Mouse (Mus musculus): Measurements from ENCODE around the gene Nkrf.
"Not testable (repeated sequence)": the region's sequence is repeated elsewhere in the genome, so short reads cannot be mapped to it uniquely, and the experiment has no call there.

Nkrf gene

DNA sequence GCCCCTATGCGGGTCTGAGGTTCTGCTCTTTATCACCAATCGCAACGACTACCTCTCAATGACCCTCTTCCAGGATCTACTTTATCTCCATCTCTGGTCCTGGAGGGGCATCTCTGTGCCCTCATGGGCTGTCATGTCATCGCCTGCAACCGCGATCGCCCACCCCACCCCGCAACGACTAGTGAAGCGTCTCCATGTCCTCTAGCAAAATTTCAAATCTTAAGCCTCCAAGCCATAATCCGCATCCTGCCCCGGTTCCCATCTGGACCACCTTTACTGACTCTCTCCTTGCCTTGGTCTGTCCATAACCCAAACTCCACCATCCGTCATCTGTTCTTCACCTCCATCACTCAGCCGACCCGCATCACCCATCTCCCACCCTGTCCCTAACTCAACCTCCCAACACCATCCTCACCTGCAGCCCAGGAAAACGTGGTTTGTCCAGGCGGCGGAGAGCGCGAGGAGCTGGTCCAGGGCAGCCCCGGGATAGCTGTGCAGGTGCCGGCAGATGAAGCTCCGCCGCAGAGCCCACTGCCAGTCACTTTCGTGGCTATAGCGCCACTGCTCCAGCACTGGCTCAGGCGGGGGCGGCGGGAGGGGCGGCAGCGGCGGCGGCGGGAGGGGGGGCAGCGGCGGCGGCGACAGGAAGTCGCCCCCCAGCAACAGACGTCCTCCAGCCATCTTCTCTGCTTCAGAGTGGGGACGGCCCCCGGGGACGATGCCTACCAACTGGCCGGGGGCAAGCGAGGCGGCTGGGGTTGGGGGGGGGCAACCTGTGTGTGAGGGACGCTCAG, at the start of gene Nkrf:
Gene Nkrf (minus strand): TSS at position 579 of the 794 bp plus-strand sequence.
- peak in 1 of 2 experiments; percentile 6 for DNase-seq (ENCODE audit: low spot score in 2 of 2)

DNA sequence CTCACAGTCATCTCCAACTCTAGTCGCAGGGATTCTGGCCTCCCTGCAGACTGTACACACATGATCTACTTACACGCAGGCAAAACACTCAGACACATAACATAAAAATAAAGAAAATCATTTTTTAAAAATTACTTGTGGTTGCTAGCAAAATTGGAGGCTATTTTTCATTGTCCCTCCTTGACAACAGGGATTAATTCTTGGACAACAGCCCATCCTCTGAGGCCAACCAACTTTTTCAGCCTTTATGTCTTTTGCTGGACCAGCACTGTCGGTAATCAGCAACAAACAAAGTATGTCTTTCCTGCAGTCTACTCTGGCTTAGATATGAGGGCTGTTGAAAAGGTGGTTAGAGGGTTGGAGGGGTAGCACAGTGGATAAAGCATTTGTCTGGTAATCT, 38.4 kb upstream of the Nkrf start:
- no peak for DNase-seq (ENCODE audit: low spot score in 2 of 2)

DNA sequence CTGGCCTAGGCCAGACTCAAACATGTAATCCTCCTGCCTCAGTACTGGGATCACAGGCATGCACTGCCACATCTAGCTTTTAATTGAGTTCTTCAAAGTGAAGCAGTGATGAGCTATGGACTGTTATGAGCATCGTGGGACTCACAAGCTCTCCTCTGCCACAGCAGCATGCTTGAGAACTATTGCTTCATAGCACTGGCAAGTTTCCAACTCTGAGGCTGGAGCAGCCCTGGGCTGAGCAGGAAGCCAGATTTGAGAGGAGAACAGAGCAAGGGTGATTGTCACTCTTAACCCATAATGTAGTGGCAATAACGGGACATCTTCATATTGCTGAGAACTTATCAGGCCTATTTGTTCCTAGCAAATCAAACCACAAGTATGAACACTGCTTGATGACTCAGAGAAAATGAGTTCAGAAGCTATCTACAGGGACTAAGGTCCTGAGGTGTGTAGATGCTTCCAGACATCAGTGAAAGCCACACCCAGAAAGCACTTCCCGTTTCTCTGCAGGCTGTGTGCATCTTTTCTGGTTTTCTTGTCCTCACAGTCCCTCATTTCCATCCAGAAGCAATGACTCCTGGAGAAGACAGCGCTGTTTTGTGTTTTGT, 37.2 kb upstream of the Nkrf start:
- DNase-seq (ENCODE audit: low spot score in 2 of 2) = peak; percentile 43 to 72

DNA sequence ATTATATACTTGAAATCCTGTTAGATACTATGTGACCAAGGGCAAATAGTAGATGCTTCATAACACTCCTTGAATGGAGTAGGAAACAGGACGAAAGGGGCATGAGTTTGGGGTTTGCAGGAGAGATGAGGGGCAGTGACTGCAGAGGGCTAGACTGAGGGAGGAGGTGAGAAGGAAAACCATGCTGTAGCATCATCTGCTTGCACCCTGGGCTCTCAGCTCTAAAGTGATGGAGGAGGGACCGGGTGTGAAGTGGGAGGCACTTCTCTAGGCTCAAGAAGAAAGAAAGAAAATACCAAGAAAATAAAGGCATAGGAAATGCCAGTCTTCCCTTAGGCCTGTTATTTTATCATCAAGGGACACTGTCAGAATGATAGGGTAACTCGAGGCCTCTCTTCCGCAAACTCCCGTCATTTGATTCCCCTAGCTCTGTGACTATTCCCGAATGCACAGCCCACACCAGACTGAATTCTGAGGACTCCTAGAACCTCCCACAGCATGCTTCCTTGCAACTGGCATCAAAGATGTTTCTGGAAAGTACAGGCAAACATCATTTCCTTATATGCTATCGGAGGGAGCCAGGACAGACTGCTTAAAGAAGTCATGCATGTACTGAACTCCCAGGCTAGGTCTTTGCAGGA, 32.7 kb upstream of the Nkrf start:
- no peak for DNase-seq (ENCODE audit: low spot score in 2 of 2)

DNA sequence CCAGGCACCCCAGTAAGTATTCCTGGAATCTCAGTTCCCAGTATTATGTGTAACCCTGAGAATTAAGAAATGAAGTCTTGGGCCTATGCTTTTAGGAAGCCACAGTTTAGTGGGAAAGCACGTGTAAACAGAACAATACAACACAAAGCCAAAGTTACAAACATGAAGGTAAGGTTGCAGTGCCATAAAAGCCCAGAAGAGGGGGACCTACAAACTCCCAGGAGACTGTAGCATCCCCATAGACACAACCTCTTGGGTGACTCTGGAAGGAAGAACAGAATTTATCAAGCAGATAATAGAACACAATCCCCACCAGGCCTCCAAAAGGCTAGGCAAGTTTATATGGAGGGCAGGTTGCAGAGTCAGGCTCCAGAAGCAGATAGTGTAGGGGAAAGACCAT, 27.9 kb upstream of the Nkrf start:
- DNase-seq (ENCODE audit: low spot score in 2 of 2) = no peak

DNA sequence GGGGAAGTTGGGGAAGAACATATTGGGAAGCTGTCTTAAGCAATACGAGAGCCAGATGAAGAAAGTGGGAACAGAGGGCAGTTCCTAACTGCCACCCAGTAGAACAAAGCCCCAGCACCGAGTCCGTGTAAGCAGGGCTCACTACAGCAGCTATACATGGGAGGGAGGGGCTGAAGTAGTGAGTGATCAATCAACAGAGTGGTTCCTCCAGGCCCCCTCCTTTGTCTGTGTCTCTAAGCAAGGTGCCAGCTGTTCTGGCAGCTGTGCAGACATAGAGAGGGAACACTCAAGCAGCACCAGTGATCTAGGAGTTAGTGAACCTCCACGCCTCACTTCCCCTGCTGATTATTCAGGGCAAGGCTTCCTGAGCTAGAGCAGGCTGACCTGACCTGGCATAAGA, 27.0 kb upstream of the Nkrf start:
- DNase-seq (ENCODE audit: low spot score in 2 of 2) = no peak

DNA sequence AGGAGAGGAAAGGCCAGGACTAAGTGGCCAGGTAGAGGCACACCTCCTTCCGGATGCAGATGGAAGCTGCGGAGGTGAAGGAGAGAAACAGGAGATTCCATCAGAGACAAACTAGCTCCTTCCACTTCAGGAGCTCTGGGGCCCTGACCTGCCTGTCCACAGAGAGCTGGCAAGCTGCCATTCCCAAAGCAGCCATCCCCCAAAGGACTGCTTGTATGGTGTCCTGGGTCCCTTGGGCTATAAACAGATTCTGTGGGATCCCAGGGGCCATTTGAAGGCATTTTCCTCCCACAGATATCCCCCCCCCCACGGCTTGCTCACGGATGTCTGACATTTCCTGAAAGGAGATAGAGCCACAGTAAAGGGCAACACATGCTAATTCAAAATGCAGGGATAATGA, 26.1 kb upstream of the Nkrf start:
- DNase-seq (ENCODE audit: low spot score in 2 of 2) = peak in 1 of 2 experiments; percentile 4

DNA sequence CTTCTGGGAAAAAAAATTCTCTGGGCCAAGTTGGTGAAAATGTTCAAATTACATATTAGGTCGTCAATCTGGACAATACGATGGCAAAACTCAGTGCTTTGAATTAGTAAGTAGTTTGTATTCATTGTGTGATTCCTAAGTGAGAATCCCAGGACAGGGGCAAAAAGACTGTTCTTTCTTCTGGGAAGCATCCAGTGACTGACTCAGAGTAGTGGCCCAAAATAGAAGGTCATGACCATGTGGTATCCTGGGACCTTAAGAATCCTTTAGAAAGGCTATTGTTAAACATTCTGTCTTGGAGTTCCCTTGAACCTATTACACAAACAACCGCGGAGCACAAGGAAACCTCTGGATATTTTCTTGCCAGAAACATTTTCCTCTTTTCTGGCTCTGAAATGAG, 18.6 kb upstream of the Nkrf start:
- no peak for DNase-seq (ENCODE audit: low spot score in 2 of 2)

DNA sequence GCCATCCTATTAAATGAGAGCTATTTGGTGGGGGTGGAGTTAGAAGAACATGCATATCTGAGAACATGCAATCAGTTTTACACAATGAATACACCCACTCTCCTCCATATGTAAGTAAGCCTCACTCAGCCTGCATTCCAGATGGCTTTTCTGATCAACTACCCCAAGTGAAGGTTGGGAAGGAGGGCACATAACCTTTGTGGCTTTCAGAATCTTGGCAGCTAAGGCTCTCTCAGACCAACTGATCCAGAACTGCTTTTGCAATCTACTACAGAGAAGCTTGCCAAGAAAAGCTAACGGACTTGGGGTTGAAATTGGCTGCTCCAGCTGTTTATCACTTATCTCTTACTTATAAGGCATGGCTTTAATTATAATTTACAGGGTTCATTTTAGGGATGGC, 15.1 kb upstream of the Nkrf start:
- DNase-seq (ENCODE audit: low spot score in 2 of 2) = no peak

DNA sequence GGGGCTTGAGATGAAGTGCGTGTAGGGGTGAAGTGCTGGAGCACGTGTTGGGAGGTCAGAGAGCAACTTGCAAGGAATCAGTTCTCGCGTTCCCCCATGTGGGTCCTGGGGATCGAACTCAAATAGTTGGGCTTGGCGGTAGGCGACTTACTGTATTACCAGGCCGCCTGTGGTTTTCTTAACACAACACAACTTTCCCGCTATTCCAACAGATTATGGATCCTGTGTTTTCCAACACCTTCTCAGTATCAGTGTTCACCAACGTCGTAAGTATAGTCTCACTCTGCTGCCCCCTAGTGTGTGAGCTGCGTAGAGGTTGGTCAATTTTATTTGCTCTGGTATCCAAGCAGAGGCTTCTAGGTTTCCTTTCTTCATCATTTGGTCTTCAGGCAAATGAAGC, 8.6 kb upstream of the Nkrf start:
- DNase-seq (ENCODE audit: low spot score in 2 of 2) = peak in 1 of 2 experiments; percentile 19

DNA sequence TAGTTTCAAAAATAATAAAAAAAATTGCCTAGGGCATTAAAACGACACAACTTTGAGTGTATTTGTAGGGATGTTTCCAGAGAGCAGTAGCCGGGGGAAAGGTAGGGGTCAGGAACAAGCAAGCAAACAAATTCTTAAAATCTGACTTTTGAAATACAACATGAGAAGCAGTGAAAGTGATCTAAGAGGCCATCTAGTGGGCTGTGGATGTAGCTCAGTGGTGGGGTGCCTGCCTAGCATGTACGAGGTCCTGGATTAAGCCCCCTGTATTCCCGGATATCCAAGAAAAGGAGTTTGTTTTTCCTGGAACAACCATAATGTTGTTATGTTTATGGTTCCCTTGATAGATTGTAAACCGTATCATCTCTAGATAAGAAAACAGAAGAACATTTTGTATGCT, 3.8 kb upstream of the Nkrf start:
- no peak for DNase-seq (ENCODE audit: low spot score in 2 of 2)

DNA sequence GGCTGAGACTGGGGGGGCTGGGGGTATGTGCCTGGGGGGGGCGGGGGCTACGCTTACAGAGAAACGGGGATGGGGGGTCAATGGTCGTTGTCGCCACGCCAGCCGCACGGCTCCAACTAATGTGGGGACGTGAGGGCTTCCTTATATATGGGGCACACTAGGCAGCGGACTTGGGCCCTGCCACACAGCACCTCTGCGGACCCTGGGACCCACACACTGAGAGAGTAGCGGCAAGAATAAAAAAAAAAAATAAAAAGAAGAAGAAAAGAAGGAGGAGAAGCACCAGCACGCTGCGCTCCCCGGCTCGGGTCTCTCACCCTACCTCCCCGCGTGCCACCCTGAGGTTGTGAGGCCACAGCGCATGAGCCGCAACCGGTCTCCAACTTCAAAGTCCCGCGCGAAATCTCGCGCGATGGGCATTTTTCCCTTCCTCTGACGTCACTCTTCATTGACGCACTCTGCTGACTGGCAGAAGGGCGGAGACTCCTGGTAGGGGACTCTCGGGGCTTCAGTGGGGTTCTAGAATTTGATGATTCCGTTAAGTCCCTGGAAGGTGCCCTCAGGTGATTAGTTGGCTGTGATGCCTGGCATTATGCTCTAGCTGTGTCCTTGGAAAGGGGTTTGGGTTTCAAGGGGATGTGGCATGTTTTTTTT, 543 bp upstream of the Nkrf start:
- DNase-seq (ENCODE audit: low spot score in 2 of 2) = peak; percentile 93 to 94

DNA sequence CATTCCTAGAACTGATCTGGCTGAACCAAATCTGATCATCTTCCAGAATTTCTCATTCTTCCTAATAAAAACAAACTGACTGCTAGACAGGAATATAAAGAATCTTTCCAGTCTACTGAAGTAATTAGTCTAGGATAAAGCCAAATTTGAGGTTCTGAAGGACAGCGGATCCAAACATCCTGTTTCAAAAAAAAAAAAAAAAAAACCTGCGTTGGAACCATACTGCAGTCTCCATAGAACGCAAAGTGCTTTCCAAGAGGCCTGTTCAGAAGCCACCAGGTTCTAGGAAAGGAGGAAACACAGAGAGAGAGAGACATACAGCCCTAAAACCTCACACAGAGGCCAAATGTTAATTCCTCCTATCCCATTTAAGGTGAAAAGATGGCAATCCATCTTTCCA, 1.0 kb downstream of the Nkrf start:
- DNase-seq (ENCODE audit: low spot score in 2 of 2) = no peak

DNA sequence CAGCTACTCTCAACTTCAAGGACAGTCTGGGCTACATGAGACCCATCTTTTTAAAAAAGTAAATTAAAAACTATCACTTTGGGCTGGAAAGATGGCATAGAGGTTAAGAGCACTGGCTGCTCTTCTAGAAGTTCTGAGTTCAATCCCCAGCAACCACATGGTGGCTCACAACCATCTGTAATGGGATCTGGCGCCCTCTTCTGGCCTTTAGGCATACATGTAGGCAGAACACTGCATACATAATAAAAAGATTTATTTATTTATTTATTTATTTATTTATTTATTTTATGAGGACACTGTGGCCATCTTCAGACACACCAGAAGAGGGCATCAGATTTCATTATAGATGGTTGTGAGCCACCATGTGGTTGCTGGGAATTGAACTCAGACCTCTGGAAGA, 3.8 kb downstream of the Nkrf start:
- DNase-seq (ENCODE audit: low spot score in 2 of 2) = not testable (repeated sequence)

DNA sequence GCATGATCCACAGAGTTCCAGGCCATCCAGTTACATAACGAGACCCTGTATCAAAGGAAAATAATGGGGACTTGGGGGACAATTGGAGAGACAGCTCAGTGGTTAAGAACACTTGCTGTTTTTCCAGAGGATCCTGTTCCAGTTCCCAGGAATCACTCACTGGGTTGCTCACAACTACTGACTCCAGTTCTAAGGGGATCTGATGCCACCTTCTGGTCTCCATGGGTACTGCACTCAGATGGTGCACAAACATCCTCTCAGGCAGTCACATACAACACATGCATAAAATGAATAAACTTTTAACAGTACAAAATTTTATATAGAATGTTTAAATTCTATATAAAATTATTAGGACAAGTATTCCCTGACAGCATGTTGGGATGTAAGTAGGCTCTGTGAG, 18.0 kb downstream of the Nkrf start:
- no peak for DNase-seq (ENCODE audit: low spot score in 2 of 2)

DNA sequence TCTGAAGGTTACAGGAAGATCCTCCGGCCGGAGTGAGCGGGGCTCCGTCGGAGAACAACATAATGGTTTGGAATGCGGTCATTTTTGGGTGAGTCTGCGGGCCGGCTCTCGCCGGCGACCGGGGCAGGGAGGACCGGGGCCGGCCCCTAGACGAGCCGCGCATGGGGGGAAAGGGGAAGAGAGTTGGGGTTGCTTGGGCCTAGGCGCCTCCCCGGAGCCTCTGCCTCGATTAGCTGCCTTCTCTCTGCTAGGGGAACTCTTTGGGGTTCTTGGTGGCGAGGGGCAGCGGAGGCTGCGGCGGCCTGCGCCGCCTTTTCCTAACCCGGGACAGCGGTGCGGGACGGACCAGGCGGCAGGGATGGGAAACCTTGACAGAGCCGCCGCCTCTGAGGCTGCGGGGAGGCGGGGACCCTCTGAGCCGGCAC, 28.0 kb downstream of the Nkrf start:
- no peak for DNase-seq (ENCODE audit: low spot score in 2 of 2)

DNA sequence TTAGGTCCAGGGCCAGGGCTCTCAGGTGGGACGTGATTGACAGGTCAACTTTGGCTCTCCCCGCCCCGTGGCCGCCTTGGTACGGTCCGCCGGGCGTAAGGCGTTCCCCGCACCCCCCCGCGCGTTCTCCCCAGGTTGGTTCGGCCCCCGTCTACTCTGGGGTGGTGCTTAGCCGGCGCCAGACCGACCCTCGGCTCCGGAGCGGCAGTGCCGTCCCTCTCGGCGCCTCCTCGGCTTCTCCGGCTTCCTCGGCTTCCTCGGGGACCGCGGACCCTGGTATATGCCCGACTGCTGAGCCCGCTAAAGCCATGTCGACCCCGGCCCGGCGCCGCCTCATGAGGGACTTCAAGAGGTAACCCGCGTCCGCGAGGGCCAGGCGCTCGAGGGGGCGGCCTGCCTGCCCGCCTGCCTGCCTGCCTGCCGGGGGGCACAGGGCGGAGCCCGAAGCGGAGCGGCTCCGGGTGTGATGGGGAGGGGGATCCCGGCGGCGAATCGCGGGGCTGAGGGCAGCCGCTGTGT, 28.5 kb downstream of the Nkrf start:
- DNase-seq (ENCODE audit: low spot score in 2 of 2) = peak; percentile 84 to 85

DNA sequence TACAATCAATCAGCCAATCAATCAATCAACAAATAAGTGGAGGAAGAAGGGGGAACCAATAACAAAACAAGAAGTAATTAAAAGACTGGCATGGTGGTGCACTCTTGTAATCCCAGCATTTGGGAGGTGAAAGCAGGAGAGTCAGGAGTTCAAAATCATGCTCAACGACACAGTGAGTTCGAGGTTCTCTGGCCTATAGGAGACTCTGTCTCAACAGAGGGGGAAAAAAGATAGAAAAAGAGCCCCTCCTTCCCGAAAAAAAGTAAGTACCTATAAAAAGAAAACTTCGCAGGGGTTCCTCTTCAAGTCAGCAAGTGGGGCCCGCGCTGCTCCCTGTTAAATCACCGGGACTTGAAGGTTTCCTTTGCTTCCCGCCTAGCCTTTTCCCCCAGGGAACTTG, 28.9 kb downstream of the Nkrf start, which contains the start of the genes Ube2a and C330007P06Rik:
Gene Ube2a (plus strand): TSS at position 136 of the 400 bp plus-strand sequence.
Gene C330007P06Rik (minus strand): TSS at position 347 of the 400 bp plus-strand sequence.
- DNase-seq (ENCODE audit: low spot score in 2 of 2) = no peak

DNA sequence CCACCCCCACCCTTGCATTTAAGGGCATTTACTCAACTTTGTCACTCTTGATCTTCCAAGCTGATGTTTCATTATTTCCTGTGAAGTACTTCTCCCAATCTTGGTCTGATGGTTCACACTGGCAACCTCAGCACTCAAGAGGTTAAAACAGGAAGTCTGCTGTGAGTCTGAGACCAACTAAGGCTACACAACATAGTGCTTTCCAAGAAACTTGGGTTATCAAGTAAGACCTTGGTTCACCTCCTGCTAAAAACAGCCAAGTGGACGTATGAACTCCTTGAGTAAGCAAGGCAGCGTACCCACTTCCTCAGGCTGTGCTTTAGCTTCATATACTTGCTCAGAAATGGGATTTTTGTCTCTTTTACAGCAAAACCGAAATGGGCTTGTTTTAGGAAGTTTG, 32.3 kb downstream of the Nkrf start:
- no peak for DNase-seq (ENCODE audit: low spot score in 2 of 2)

DNA sequence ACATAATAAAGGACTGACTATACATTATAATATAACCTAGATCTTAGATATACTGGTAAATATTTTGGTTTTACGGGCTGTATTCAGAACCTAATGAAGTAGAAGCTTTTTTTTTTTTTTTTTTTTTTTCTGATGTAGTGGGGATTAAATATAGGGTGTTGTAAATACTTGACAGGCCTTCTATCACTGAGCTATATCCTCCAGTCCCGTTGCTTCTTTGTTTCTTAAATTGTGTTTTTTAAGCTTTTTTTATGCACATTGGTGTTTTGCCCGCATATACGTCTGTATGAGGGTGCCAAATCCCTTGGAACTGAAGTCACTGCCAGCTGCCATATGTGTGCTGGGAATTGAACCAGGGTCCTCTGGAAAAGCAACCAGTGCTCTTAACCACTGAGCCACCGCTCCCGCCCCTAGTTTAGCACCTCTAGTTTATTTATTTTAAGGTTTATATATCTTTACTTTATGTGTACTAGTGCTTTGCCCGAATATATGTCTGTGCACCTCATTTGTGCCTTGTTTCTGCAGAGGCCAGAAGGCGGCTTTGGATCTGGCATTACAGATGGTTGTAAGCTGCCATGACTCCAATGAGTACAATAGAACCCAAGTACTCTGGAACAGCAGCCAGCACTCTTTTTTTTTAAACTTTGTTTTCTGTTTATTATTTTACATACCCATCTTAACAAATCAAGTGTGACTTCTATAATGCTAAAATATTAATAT, 37.9 kb downstream of the Nkrf start:
- DNase-seq (ENCODE audit: low spot score in 2 of 2) = no peak

All from heart, adult 9 months (tissue).